Mouse (Mus musculus): ENCODE results near the gene Ankrd34a.

GRCm38 (mm10) chr3:96635906-96636305, 39.5 kb downstream of the Ankrd34a start:
- TF ChIP-seq MAX (IDR thresholded peaks at IDR 0.05) (no peak), CTCF (IDR thresholded peaks at IDR 0.05; ENCODE audit: control insufficient read depth, insufficient read depth, insufficient read length) (no peak), CEBPB (IDR thresholded peaks at IDR 0.05; ENCODE audit: low read depth) (no peak), USF1 (IDR thresholded peaks at IDR 0.05; ENCODE audit: low read depth) (no peak)

Data from C2C12 (cell line).